In genomic region chr1:82766641-82767040, GRCm38 (mm10) we compare ENCODE assay signal across 19 mouse cellular contexts. TPM values are rescaled to one million over a fixed set of nuclear protein-coding genes. Genes with fewer than 3 reads are reported as not detected.
"Had no signal": no experiment of that assay in that cellular context is flagged by ENCODE, and none has a peak within 500 bp of the region (broad histone marks: within the 10 kb centered on the region; RNA-seq: fewer than 3 reads in every experiment).

No protein-coding gene starts in this region.

- H3K9me3 ChIP-seq: liver, embryonic 15.5 days; midbrain, embryonic 13.5 days had no signal

- ATAC-seq: hindbrain, embryonic 16.5 days; inflammation-experienced regulatory T-cells, adult 6 months; lung, postnatal 0 days; midbrain, embryonic 13.5 days had no signal

- H3K4me3 ChIP-seq: layer of hippocampus, adult 2 months; liver, embryonic 15.5 days; midbrain, embryonic 13.5 days had no signal

- H3K9ac ChIP-seq: liver, embryonic 15.5 days; midbrain, embryonic 13.5 days had no signal

- H3K4me1 ChIP-seq: liver, embryonic 15.5 days; midbrain, embryonic 13.5 days had no signal

- DNase-seq: kidney, adult 9 months; kidney, postnatal 4 days; left cerebral cortex, postnatal 4 days; lung, adult 2 months; lung, postnatal 36 days; right cerebral cortex, adult 18-20 months; right cerebral cortex, postnatal 25 days; thymus, adult 18-20 months; thymus, postnatal 14 days had no signal

- H3K27me3 ChIP-seq: liver, embryonic 15.5 days; midbrain, embryonic 13.5 days had no signal

- H3K4me2 ChIP-seq: liver, embryonic 11.5 days; liver, embryonic 15.5 days; midbrain, embryonic 13.5 days had no signal

- H3K27ac ChIP-seq: layer of hippocampus, adult 2 months; liver, embryonic 15.5 days; midbrain, embryonic 13.5 days had no signal

RNA-seq across cellular contexts. Expression of gene Tm4sf20, which starts 1.6 kb away (rescaled TPM):
- polyA plus RNA-seq: hindbrain, embryonic 16.5 days; limb, embryonic 14.5 days; liver, embryonic 11.5 days; lung, adult 2 months; midbrain, postnatal 0 days; neural tube, embryonic 14.5 days had no signal

RNA-seq across cellular contexts. Expression of gene Gm47791, which starts 4.4 kb away (rescaled TPM):
- polyA plus RNA-seq: hindbrain, embryonic 16.5 days; inflammation-experienced regulatory T-cells, adult 6 months; limb, embryonic 14.5 days; liver, embryonic 11.5 days; liver, embryonic 15.5 days; lung, adult 2 months; lung, postnatal 0 days; midbrain, embryonic 13.5 days; midbrain, postnatal 0 days; neural tube, embryonic 14.5 days had no signal
